Mouse (Mus musculus): Measurements from ENCODE around the gene Ppp4c.

Gene Ppp4c

DNA sequence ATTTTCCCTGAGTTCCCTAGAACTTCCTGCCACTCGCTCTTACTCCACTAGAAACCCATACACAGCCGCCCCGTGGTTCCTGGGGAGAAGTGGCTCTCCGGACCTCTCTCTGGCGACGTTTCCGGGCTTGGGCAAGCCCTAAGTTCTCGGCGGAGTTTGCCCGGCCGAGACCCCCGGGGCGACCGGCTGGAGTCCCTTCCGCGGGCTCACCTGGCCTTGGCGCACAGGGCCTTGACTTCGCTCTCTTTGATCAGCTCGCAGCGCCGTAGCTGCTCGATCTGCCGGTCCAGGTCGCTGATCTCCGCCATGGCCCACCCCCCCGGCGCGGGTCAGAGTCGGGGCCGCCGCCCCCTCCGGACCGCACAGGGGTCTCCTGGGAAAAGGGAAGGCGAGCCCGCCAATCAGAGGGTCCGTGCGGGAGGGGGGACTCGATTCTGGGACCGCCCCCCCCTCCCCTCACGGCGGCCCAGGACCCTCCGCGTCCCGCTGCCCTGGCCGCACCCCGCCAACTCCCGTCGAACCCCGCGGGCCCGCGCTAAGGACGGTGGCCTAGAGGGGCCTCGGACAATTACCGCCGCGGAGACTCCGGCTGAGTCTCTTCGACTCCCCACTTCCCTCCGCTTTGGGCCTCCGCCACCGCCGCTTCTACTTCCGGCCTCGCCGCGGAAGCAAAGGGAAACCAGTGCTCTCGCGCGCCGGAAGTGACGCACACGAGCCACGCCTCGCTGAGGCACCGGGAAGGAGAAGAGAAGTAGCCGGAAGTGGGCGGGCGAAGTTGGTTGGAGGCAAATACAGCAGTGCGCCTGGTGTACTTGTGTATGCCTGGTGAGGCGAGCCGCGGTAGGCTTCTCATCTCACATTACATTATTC, at the start of gene Ppp4c:
Ppp4c (minus strand) TSS at position 646 of the 870 bp plus-strand sequence.
- peak; percentile 87 to 96 for DNase-seq (ENCODE audit: low spot score in 2 of 2)

DNA sequence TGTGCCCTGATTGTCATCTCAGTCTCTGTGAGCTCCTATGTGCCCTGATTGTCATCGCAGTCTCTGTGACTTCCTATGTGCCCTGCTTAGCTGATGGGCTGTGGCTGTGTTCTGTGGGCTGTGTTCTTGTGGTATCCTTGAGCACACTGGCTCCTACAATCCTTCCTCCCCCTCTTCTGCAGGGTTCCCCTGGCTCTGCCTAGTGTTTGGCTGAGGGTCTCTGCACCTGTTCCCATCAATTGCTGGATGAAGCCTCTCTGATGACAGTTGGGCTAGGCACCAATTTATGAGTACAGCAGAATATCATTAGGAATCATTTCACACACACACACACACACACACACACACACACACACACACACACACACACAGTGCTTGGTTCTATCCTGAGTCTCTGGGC, 41.0 kb upstream of the Ppp4c start:
- DNase-seq (ENCODE audit: low spot score in 2 of 2) = no peak

DNA sequence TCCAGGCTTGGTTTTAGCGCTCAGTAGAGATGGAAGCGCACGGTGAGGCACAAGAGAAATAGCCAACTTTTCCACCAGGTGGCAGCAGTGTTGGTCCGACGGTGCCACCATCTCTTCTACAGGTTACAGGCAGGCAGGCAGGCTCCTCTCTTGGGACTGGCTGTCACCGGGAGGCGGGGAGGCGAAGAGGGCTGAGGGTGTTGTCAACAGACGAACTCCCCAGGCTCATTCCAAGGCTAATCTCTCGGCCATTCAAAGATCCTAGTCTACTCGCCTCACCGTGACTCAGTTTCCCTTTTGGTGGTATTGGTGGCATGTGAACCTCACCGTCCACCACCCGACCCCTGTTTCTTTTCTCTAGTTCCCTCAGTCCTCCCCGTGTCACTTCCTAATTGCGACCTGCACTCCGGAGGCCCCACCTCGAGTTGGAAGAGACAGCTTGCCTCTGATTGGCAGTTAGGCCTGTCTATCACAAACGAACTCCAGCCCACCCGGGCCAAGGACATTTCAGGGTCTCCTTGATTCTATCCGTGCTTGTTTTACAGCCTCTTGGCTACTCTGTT, 39.8 kb upstream of the Ppp4c start:
- peak in 1 of 2 experiments; percentile 83 for DNase-seq (ENCODE audit: low spot score in 2 of 2)

DNA sequence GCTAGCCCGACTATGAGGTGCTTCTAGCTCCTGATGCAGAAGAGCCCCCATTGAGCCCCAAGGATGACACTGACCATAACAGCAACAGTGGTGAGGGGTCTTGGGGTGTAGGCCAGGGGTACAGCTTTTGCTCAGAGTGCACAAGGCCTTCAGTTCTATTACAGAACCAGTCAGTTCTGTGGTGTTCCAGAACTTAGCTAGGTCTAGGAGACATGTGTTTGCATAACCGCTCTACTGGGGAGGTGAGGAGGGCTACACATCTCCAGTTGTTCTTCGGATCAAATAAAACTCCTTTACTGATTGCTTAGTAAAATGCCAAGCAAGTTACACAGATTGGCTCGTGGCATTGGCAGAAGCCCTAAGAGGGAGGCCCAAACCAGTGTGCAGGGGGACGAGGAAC, 39.2 kb upstream of the Ppp4c start, which contains the start of gene 4930451I11Rik:
4930451I11Rik (minus strand) TSS at position 101 of the 400 bp plus-strand sequence.
- no peak for DNase-seq (ENCODE audit: low spot score in 2 of 2)

DNA sequence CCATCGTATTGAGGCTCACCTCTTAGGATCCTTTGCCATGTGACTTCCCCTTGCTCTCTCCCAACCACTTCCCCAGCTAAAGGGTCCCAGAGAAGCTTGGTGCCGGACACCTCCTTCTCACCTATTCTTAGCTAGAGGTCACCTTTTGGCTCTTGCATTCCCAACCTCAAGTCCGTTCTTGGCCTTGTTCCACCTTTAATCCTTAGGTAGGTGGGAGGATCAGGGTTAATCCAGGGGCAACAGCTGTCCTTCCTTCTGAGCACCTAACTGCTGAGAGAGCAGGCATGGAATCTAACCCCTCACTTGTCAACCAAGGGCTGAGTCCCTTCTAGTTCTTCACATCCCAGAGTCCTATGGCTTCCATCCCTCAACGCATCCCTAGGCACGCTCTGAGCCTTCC, 33.7 kb upstream of the Ppp4c start:
- DNase-seq (ENCODE audit: low spot score in 2 of 2) = no peak

DNA sequence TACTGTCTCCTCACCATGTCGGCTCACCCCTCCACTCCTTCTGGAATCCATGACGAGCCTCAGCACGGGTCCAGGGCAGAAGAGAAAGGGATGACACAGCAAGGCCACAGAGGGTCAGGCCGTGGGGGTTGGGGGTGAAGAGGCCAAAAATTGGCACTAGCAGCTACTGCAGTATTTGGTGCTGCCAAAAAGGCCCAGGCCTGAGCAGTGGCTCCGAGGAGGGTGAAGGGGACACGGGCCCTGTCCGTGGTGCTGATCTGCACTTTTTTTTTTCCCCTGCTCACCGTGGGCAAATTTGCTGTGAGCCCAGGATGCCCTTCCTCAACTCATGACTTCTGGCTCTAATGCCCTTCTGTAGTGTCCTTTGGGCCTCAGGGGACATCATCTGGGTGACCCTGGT, 33.1 kb upstream of the Ppp4c start:
- no peak for DNase-seq (ENCODE audit: low spot score in 2 of 2)

DNA sequence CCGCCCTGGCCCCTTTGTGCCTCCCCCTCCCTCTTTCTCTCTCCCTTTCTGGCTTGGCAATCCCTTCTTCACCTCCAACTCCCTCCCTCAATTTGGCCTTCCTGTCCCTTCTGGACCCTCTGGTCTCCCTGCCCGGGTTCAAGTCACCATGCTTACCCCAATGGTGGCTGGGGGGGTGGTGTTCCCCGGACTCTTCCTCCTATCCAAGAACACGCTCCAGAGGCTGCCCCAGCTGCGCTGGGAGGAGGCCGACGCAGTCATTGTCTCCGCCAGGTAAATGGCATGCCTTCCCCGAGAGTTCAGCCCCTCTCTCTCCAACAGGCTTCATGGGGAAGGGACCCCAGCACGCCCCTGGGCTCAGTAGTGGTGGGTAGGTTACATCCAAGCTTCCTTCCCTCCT, 31.6 kb upstream of the Ppp4c start:
- DNase-seq (ENCODE audit: low spot score in 2 of 2) = no peak

DNA sequence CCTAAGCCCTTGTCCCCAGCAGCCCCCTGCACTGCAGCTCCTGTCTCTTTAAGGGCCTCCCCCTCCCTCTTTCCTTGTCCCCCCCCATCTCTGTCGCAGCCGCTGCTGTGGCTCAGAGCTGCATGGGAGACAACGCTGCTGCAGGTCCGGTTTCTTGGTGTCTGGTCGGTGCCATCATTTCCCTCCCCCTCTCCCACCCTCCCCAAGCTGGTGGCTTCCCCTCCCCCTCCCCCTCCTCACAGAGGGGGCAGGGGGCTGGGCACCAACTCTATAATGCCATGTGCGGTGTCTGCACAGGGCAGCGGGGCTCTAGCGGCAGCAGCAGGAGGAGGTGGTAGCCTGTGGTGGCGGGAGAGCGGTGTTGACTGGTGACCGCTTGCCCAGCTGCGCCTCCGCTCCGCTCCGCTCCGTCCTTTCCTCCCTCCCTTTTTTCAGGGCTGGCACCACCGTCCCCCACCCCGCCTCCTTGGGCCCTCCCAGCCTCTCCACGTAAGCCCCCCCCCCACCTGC, 31.0 kb upstream of the Ppp4c start:
- DNase-seq (ENCODE audit: low spot score in 2 of 2) = peak in 1 of 2 experiments; percentile 38

DNA sequence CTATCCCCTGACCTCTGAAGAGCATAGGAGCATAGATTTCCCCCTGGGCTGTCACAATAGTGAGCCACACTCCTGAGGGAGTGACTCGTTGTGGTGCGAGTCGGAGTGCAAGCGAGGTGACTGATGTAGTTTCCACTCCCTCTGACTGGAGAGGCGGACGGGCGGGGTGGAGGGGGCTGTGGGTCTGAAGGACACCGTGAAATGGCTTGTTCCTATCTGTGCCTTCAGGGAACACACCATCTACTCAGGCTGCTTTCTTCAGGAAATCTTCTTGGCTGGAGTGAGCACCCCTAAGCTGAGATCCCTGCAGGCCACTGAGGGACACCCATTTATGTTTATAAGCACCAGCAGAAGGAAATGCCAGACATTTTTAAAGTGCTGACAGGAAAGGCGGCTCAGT, 30.4 kb upstream of the Ppp4c start:
- DNase-seq (ENCODE audit: low spot score in 2 of 2) = no peak

DNA sequence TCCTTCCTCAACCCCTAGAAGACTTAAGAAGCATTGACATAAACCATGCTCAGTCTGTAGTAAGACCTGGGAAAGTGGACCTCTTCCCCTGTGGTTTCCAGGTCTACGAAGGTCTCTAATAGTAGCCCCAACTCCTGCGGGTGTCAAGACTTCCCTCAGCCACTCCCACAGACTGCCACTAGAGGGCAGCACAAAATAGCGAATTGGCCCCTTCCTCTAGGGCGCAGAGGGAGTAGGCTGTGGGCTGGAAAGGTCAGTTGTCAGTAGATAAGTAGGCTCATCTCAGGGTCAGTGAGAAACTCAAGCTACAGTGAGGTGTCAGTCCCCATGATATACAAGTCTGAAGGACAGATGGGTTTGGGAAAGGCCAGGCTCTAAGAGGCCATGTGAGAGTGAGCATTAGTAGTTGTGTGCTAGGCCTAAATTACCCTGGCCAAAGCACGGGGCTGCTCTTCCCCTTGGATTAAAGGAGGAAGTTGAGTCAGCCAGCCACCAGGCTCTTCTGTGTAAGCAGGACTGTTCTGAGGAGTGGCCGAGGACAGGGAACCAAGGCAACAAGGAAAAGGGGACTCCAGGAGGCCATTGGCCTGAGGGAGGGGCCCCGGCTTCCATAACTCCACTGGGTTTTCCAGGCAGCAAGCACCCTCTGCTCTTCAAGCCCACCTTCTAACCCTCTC, 29.7 kb upstream of the Ppp4c start:
- DNase-seq (ENCODE audit: low spot score in 2 of 2) = peak in 1 of 2 experiments; percentile 86

DNA sequence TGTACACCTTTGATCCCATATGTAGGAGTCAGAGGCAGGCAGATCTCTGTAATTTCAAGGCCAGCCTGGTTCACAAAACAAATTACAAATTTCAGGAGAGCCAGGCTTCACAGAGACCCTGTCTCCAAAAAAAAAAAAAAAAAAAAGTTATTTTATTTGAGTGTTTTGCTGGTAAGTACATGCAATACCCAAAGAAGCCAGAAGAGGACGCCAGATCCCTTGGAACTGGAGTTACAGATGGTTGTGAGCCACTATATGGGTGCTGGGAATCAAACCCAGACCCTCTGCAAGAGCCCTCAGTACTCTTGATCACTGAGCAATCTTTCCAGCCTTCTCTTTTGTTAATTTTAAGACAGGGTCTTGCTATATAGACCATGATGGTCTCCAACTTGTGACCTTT, 26.5 kb upstream of the Ppp4c start:
- no peak for DNase-seq (ENCODE audit: low spot score in 2 of 2)

DNA sequence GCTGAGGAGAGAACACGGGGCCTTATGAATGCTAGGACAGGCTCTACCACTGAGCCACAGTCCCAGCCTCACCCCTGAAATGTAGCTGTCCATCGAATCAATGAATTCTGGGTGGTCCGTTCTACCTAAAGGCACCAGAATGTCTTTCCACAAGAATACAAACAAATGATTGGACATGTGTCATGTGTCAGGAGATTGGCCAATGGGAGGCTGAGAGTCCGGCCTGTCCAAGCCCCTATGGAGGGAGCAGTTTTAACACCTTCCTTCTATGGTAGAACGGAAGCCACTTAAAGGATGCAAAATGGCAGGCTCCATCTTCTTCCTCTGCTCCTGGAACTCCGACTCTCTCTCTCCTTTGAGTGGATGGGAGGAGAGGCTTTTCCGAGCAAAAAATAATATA, 25.3 kb upstream of the Ppp4c start:
- DNase-seq (ENCODE audit: low spot score in 2 of 2) = no peak

DNA sequence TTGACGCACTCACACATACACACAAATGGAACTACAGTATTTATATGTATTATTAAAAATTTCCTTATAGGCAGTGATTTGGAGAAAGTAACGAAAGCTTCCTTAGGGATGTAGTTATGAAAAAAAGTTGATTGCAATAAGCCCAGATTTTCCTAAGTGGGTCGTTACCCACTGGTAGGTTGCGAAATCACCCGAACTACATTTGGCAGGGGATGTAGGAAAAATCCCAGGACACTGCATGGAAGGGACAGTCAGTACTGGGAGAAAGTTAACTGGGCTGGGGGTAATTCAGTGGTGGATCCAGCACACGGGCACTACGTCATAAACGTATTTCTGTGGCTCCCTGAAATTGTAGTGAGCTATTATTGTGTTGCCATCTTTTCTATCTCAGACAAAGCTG, 24.2 kb upstream of the Ppp4c start:
- no peak for DNase-seq (ENCODE audit: low spot score in 2 of 2)

DNA sequence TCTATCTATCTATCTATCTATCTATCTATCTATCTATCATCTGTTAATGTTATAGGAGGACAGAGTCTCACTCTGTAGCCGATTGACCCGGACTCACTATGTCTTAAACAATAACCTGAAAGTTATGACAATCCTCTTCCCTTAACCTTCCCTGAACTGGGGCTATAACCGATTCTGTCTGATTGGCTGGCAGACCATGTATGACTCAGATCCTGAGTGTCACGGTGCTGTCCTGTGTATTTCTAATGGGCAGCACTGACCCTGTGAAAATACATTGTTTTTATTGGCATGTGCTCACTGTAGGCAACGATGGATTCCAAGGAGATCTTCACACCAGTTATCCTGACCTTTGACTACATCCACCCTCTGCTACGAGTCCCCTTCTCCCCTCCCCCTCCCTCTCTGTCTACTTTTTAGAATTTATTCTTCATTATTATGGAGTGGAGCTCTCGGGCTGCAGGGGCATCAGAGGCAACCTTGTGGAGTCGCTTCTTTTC, 23.5 kb upstream of the Ppp4c start:
- DNase-seq (ENCODE audit: low spot score in 2 of 2) = no peak

DNA sequence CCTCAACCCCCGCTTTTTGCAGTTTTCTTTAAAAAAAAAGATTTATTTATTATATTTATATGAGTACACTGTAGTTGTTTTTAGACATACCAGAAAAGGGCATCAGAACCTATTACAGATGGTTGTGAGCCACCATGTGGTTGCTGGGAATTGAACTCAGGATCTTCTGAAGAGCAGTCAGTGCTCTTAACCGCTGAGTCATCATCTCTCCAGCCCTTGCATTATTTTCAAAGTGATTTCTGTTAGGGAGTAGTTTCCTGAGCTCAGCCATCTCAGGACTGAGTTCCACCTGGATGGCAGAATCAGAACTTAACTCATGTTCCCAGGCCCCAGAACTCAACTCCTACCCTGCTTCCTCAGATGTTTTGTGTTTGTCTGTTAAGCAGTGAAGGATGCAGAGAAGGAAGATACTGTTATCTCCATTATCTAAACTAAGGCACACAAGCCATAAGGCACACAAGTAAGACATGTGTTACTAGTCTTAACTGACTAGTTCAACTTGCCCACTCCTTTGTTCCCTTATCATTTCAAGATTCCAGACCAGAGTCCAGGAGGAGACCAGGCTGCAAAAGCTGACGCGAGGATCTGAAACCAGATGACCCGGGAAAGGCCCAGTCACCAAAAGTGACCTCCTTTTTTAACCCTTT, 17.6 kb upstream of the Ppp4c start:
- no peak for DNase-seq (ENCODE audit: low spot score in 2 of 2)

DNA sequence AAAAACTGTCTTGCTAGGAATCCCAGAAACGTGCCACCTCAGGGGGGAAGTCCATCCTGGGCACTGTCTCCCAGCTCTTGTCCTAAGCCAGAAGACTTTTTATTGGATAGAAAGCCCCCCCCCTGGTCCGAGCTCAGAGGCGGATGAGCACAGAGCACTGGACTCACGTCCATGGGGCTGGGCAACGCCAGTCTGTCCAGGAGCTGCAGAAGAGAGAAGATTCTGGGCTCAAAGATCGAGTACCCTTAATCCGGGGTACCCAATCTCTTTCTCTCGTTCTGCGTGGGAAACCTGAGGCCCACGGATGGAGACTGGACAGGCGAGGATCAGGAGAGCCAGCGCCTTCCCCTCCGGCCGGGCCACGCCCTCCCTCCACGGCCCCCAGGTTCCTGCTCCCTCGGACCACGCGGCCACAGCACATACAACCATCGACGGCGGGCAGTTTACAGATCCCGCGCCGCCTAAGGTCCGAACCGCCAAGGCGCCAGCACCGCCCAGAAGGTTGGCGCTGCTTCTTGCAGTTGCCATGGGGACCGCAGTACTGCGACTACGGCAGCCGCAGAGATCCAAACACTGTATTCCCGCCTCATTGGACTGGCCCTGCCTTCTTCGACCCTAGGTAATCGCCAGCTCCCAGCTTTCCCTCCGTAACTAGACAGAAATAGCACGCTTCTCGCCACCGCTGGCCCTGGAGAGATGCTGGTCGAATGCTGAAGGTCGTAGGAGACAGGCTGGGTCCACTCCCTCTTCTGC, 16.6 kb upstream of the Ppp4c start:
- peak; percentile 72 to 90 for DNase-seq (ENCODE audit: low spot score in 2 of 2)

DNA sequence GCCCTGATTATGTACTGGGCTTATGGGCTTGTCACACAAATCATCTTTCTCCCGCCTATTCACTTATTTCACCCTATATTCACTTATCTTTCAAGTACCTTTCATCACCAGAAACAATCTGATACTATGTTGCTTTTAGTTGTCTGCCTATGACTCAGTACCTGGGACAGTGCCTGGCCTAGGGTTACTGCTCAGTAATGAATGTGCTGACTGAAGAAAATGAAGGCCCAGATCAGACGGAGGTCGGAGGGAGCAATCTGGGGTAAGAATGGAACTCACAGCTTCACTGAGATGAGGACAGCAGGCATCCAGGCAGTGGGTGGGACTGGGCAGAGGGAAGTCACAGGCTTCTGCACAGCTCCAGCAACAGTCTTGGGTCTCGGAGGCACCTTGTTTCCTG, 15.1 kb upstream of the Ppp4c start:
- DNase-seq (ENCODE audit: low spot score in 2 of 2) = no peak

DNA sequence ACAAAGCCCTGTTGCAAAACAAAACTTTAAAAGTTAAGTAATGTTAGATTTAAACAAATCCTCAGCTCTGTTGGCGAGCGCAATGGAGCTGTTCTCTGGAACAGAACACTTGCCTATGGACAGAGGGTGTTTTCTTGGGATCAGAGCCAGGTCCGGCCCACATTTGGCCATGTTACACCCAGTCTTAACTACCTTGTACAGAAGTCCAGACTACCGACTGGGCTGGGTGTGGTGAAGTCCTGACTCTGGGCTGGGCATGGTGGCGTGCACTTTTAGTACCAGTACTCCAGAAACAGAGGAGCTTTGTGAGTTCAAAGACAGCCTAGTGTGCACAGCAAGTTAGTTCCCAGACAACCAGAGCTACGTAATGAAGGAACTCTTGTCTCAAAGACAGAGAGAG, 14.7 kb upstream of the Ppp4c start:
- DNase-seq (ENCODE audit: low spot score in 2 of 2) = no peak

DNA sequence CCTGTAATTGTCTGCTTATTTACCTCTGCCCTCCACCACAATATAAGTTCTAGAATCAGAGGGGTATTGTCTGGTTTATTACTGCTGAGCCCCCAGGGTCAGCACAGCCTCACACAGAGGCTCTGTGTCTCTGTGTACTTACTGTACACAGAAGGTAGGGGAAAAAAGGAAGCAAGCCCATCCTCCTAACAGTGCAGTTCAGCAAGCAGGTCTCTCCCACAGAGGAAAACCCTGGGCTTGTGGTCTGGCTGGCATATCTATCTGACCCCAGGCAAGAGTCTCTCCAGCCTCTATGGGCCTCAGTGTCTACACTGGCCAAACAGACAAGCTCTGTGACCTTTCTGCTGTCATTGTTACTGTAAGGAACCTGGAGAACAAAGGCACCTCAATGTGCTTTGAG, 11.5 kb upstream of the Ppp4c start:
- no peak for DNase-seq (ENCODE audit: low spot score in 2 of 2)

DNA sequence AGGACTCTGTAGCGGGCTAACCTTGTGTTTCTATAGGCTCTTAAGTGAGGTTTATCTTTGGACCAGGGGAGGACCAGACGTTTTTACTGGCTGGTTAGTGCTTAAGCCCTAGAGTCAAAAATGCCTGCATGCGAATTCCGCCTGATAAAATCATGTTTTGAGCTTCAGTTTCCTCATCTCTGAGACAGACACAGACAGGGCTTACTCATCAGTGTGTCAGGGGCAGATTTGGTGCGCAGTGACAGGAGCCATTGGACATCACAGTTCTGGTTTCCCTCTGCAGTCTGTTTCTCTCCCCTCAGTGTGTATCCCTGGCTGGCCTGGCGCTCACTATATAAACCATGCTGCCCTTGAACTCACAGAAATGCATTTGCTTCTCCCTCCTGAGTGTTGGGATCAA, 10.9 kb upstream of the Ppp4c start:
- DNase-seq (ENCODE audit: low spot score in 2 of 2) = no peak

Data from left cerebral cortex, adult 9 months (tissue).